Mouse (Mus musculus) intestine, embryonic 16.5 days (tissue): ENCODE measurements around the gene Aox2. TPM values are rescaled to one million over a fixed set of nuclear protein-coding genes. Genes with fewer than 3 reads are reported as not detected.
"Not testable (repeated sequence)": the region's sequence is repeated elsewhere in the genome, so short reads cannot be mapped to it uniquely, and the experiment has no call there.

Source experiments
- ATAC-seq: fragments of 200-750 bp; cut with Nextera tagmentation; 2 replicates; pipeline ENCODE4 v1.8.0; 2017; ENCODE audit warnings: moderate TSS enrichment, moderate library complexity
- H3K27ac ChIP-seq: fragments of 300-500 bp; sonication (generic); 2 replicates; pipeline ENCODE4 v1.5.1; 2014; ENCODE audit warnings: mild to moderate bottlenecking, low read length
- H3K27me3 ChIP-seq: fragments of 300-500 bp; sonication (generic); replicated peaks from 2 replicates; pipeline ENCODE4 v1.6.1; 2014; ENCODE audit warnings: low read length, control low read depth, mixed read lengths; ENCODE audit not compliant: control insufficient read depth, insufficient read depth
- H3K36me3 ChIP-seq: fragments of 300-500 bp; sonication (generic); 2 replicates; pipeline ENCODE4 v1.6.1; 2014; ENCODE audit warnings: low read length, control low read depth; ENCODE audit not compliant: control insufficient read depth, insufficient read depth
- H3K4me1 ChIP-seq: fragments of 300-500 bp; sonication (generic); 2 replicates; pipeline ENCODE4 v1.6.1; 2014; ENCODE audit warnings: low read length, control low read depth, mixed read lengths; ENCODE audit not compliant: control insufficient read depth, insufficient read depth
- H3K4me2 ChIP-seq: fragments of 300-500 bp; sonication (generic); 2 replicates; pipeline ENCODE4 v1.6.1; 2014; ENCODE audit warnings: low read depth, low read length, control low read depth
- H3K4me3 ChIP-seq: fragments of 300-500 bp; sonication (generic); 2 replicates; pipeline ENCODE4 v1.5.1; 2014; ENCODE audit warnings: mild to moderate bottlenecking, low read length
- H3K9ac ChIP-seq: fragments of 300-500 bp; sonication (generic); 2 replicates; pipeline ENCODE4 v1.6.1; 2014; ENCODE audit warnings: low read depth, low read length
- H3K9me3 ChIP-seq: fragments of 300-500 bp; sonication (generic); 2 replicates; pipeline ENCODE4 v1.6.1; 2016; ENCODE audit warnings: low read length, control low read depth; ENCODE audit not compliant: control insufficient read depth
- WGBS: fragments of 180-500 bp; shearing (Covaris S2); extraction: QIAGEN DNeasy Blood & Tissue Kit; methylation state at CpG from one replicate; pipeline ENCODE4 v1.1.7; 2014; 5-methylcytosine and 5-hydroxymethylcytosine counted together
- polyA plus RNA-seq: library from polyadenylated mRNA; unstranded; fragments of >200 nt; fragmentation: Nextera tagmentation; extraction: Ambion mirVana; gene quantifications from 2 replicates; pipeline ENCODE4 v1.2.1, GENCODE M21; 2015

The Aox2 gene
- polyA plus RNA-seq, 1 experiment from 2014 or later: 0.02 TPM

- peak; percentile 94 for ATAC-seq
- no peak overlapping the region; the same call in 1 of the 2 replicates for H3K9ac ChIP-seq
- WGBS: 22% methylated on average over 4 of the region's 4 CpGs
- H3K4me1 ChIP-seq: 0 out of 2 replicates have a peak, but pooled peaks cover 3% of the 10 kb centered on the region
- no peaks in the 10 kb centered on the region for H3K27me3 ChIP-seq
- peak overlapping the region; percentile 71 for H3K27ac ChIP-seq
- H3K4me2 ChIP-seq: no peak overlapping the region
- no peaks in the 10 kb centered on the region for H3K36me3 ChIP-seq
- H3K9me3 ChIP-seq: no peaks in the 10 kb centered on the region
- no peak overlapping the region for H3K4me3 ChIP-seq
These were observed 75.2 kb downstream of the Aox2 start for GRCm38 (mm10) chr1:58353238-58353893.

DNA sequence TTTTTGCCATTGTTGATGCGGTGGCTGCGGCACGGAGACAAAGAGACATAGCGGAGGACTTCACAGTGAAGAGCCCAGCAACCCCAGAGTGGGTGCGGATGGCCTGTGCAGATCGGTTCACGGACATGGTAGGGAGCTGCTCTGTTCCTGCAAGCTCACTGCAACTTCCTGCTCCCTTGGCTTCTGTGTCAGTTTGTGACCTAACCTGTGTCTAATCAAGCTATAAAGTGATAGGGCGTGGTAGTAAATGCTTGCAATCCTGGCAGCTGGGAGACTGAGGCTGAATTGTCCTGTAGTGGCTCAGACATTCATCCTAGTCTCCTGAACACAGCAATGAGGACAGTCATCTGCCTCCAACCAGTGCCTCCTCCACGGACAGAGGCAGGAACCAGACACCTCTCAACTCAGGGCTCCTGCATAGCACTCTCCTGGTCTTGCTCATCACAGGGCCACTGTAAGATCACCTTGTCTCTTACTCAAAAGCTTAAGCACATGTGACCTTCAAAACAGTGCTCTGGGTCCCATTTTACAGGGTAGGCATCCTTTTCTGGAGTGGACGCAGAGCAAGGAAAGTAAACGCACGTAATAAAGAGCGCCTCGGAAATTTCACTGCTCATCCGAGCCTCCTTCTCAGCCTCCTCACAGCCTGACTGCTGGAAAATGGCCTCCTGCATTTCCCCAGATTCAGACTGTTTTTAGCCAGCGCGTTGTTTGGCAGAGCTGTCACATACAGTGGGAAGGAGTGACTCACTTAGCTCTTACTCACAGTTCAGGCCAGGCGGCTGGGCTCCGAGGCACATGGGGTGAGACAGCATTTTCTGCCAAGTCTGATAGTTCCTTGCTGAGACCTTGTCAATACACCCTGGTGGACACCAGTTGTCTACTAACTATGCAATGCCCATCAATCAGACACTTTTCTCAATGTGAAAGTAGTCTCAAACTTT, 81.1 kb downstream of the Aox2 start:
- Histone ChIP-seq H3K9me3 (no peaks in the 10 kb centered on the region), H3K27ac (peak overlapping the region; percentile 51), H3K4me1 (peaks cover 6% of the 10 kb centered on the region; the same call in 1 of the 2 replicates), H3K27me3 (no peaks in the 10 kb centered on the region), H3K9ac (no peak overlapping the region), H3K4me2 (no peak overlapping the region), H3K36me3 (no peaks in the 10 kb centered on the region), H3K4me3 (no peak overlapping the region)
- peak; percentile 83 for ATAC-seq
- 63% methylated on average over 19 of the region's 19 CpGs for WGBS

DNA sequence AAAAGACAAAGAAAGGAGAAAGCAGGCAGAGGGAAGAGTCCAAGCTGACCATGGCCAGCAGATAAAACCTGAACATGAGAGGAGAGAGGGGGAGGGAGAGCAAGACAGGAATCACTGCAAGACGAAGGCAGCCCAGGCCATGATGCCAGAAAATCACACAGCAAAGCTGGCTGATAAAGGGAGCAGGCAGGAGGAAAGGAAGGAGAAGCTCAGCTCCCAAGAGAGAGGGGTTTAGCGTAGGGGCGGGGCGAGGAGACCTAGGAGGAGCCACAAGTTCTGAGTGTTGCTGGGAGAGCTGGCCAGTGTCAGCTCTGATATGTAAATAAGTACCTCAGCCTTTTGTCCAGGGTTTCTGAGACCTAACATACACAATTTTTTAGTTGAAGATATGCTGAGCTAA, 84.2 kb downstream of the Aox2 start:
- no peak overlapping the region for H3K27ac ChIP-seq

DNA sequence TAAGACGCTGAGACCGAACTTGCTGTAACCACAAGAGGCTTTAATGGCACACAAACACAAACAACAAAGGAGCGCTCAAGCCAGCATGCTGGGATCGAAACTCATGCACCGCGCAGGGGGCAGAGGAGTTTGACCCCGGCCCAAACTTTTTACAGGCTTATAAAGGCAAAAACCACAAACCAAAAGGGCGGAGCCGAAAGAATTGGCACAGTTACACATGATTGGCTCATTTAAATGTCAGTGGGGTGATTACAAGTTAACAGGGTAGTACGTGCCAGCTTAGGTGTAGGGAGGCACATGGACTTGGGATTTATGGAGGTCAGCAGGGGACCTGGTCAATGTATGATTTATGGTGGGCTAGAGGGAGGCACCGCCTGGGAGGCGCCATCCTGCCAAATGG, 86.4 kb downstream of the Aox2 start:
- Histone ChIP-seq H3K27me3 (no peaks in the 10 kb centered on the region), H3K4me1 (no peaks in the 10 kb centered on the region), H3K9me3 (peaks cover 6% of the 10 kb centered on the region; the same call in 1 of the 2 replicates), H3K9ac (no peak overlapping the region), H3K36me3 (no peaks in the 10 kb centered on the region), H3K27ac (no peak overlapping the region), H3K4me2 (no peak overlapping the region), H3K4me3 (no peak overlapping the region)
- WGBS: 88% methylated on average over 12 of the region's 12 CpGs
- ATAC-seq: no peak

More for the DNA sequence above, 84.2 kb downstream of the Aox2 start:
- 67% methylated on average over 4 of the region's 4 CpGs for WGBS
- no peaks in the 10 kb centered on the region for H3K27me3 ChIP-seq
- no peak overlapping the region for H3K4me2 ChIP-seq
- H3K36me3 ChIP-seq: no peaks in the 10 kb centered on the region
- H3K9ac ChIP-seq: no peak overlapping the region
- peaks cover 6% of the 10 kb centered on the region; the same call in 1 of the 2 replicates for H3K4me1 ChIP-seq
- ATAC-seq: no peak
- H3K4me3 ChIP-seq: no peak overlapping the region
- no peaks in the 10 kb centered on the region for H3K9me3 ChIP-seq

- WGBS: 95% methylated on average over 3 of the region's 3 CpGs
- H3K27ac ChIP-seq: no peak overlapping the region
- H3K36me3 ChIP-seq: no peaks in the 10 kb centered on the region
- no peak overlapping the region for H3K4me2 ChIP-seq
- peaks cover 6% of the 10 kb centered on the region; the same call in 1 of the 2 replicates for H3K9me3 ChIP-seq
- H3K27me3 ChIP-seq: no peaks in the 10 kb centered on the region
- no peaks in the 10 kb centered on the region for H3K4me1 ChIP-seq
- no peak overlapping the region for H3K4me3 ChIP-seq
- H3K9ac ChIP-seq: no peak overlapping the region
- no peak for ATAC-seq
These were observed 87.7 kb downstream of the Aox2 start for GRCm38 (mm10) chr1:58365829-58366228.

DNA sequence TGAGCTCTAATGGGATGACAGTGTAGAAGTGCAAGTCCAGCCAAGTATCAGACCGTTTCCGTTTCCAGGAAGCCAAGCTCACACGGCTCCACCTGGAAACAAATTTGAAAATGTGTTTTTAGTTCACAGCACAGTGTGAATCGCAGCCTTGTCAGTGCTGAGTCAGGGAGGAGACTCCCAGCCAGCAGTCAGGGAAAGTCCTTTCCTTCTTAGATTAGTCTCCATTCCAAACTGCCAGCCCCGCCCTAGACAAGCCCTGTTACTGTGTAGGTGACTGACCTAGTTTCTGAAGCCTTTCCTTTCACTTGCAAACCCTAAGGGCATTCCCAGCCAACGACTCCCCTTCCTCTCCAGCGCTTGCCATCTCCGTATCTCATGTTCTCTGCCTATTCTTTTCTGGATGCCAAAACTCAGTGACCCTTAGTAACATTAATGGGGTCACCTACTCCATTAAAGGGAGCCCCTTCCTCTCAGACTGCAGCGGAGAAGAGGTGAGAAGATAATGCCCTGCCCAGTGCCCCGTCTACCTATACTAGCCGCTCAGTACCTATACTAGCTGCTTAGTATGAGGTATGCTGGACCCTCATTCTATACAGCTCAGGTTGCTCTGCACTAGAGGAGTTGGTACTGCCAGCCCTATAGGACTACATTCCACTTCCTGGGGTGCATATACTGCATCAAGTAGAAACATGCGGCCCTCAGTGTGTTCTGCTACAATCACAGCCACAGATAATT, 88.8 kb downstream of the Aox2 start:
- ATAC-seq: peak; percentile 80
- 81% methylated on average over 12 of the region's 12 CpGs for WGBS

GRCm38 (mm10) chr1:58369716-58370115, 91.6 kb downstream of the Aox2 start:
- no peaks in the 10 kb centered on the region for H3K36me3 ChIP-seq
- H3K4me3 ChIP-seq: no peak overlapping the region
- no peaks in the 10 kb centered on the region for H3K4me1 ChIP-seq
- no peak overlapping the region for H3K27ac ChIP-seq
- H3K9me3 ChIP-seq: peaks cover 6% of the 10 kb centered on the region; the same call in 1 of the 2 replicates
- ATAC-seq: no peak
- no peaks in the 10 kb centered on the region for H3K27me3 ChIP-seq
- WGBS: 72% methylated on average over 2 of the region's 2 CpGs
- no peak overlapping the region for H3K9ac ChIP-seq
- H3K4me2 ChIP-seq: no peak overlapping the region

More for the DNA sequence above, 88.8 kb downstream of the Aox2 start:
- no peaks in the 10 kb centered on the region for H3K27me3 ChIP-seq
- H3K4me2 ChIP-seq: no peak overlapping the region
- H3K27ac ChIP-seq: no peak overlapping the region
- H3K9me3 ChIP-seq: peaks cover 6% of the 10 kb centered on the region; the same call in 1 of the 2 replicates
- H3K4me3 ChIP-seq: no peak overlapping the region
- H3K36me3 ChIP-seq: no peaks in the 10 kb centered on the region
- no peaks in the 10 kb centered on the region for H3K4me1 ChIP-seq
- no peak overlapping the region for H3K9ac ChIP-seq

DNA sequence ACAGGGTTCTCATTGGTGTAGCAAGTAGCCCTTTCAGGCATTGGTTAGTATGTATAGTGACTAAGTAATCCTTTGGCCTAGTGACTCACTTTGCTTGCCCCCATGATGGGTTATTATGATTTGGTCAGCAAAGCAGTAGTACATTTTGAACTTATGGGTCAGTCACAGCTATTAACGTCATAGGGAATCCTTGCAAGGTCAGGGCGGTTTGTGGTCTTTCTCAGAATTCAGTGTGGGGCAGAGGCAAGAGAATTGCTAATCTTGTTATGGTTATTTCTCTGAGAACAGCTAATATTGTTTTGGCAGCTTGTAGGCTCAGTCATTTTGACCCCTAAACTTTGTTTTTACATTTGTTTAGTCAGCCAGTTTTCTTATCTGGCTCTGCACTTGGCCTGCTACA, 96.1 kb downstream of the Aox2 start:
- not testable (repeated sequence) for H3K9ac ChIP-seq, ATAC-seq, H3K36me3 ChIP-seq, H3K27me3 ChIP-seq, H3K27ac ChIP-seq, H3K4me1 ChIP-seq, H3K4me2 ChIP-seq, H3K9me3 ChIP-seq, H3K4me3 ChIP-seq
- 80% methylated on average over 2 of the region's 2 CpGs for WGBS
